Mouse (Mus musculus) brain, embryonic 14.5 days (tissue): ENCODE measurements around the gene Zfp426.

Experiments
- CTCF ChIP-seq: fragments of 200-500 bp; IDR thresholded peaks from 2 replicates; pipeline ENCODE4 v1.5.1; 2012; ENCODE audit warnings: inconsistent platforms, mild to moderate bottlenecking, moderate library complexity, borderline replicate concordance; ENCODE audit not compliant: insufficient read depth, insufficient read length; ENCODE audit errors: extremely low read depth
- POLR2A ChIP-seq: fragments of 200-500 bp; IDR thresholded peaks from 2 replicates; pipeline ENCODE4 v1.6.1; 2012; ENCODE audit warnings: mild to moderate bottlenecking, inconsistent platforms, borderline replicate concordance; ENCODE audit not compliant: poor library complexity, insufficient read depth, insufficient read length, severe bottlenecking; ENCODE audit errors: extremely low read depth

GRCm38 (mm10) chr9:20517727-20518126 is 25.2 kb upstream of the Zfp426 start:
- TF ChIP-seq CTCF, result no peak
- no peak for TF ChIP-seq POLR2A
